Mouse (Mus musculus) forebrain, embryonic 14.5 days (tissue): ENCODE measurements around the gene Poc1b. TPM values are rescaled to one million over a fixed set of nuclear protein-coding genes. Genes with fewer than 3 reads are reported as not detected.

Experiments
- ATAC-seq: fragments of 200-750 bp; cut with Nextera tagmentation; 2 replicates; pipeline ENCODE4 v1.8.0; 2017; ENCODE audit warnings: mild to moderate bottlenecking, moderate library complexity
- DNase-seq: peaks from one replicate; pipeline ENCODE4 v3.0.0-alpha.2; 2015; ENCODE audit warnings: low spot score
- H3K27ac ChIP-seq: fragments of 300-500 bp; sonication (generic); 2 replicates; pipeline ENCODE4 v1.5.1; 2014; ENCODE audit warnings: low read depth, mild to moderate bottlenecking, control low read depth, low read length, moderate library complexity
- H3K27me3 ChIP-seq: fragments of 300-500 bp; sonication (generic); replicated peaks from 2 replicates; pipeline ENCODE4 v1.6.1; 2014; ENCODE audit warnings: low read length, control low read depth, mixed read lengths; ENCODE audit not compliant: control insufficient read depth, insufficient read depth
- H3K36me3 ChIP-seq: fragments of 300-500 bp; sonication (generic); 2 replicates; pipeline ENCODE4 v1.6.1; 2014; ENCODE audit warnings: low read length, control low read depth; ENCODE audit not compliant: control insufficient read depth, insufficient read depth
- H3K4me1 ChIP-seq: fragments of 300-500 bp; sonication (generic); 2 replicates; pipeline ENCODE4 v1.6.1; 2014; ENCODE audit warnings: antibody characterized with exemption, low read length, control low read depth; ENCODE audit not compliant: control insufficient read depth, insufficient read depth
- H3K4me2 ChIP-seq: fragments of 300-500 bp; sonication (generic); 2 replicates; pipeline ENCODE4 v1.6.1; 2014; ENCODE audit warnings: mild to moderate bottlenecking, control low read depth, low read length
- H3K4me3 ChIP-seq: fragments of 300-500 bp; sonication (generic); 2 replicates; pipeline ENCODE4 v1.5.1; 2014; ENCODE audit warnings: low read depth, low read length, control low read depth
- H3K9ac ChIP-seq: fragments of 300-500 bp; sonication (generic); 2 replicates; pipeline ENCODE4 v1.6.1; 2014; ENCODE audit warnings: mild to moderate bottlenecking, low read length, control low read depth, moderate library complexity
- H3K9me3 ChIP-seq: fragments of 300-500 bp; sonication (generic); replicated peaks from 2 replicates; pipeline ENCODE4 v1.6.1; 2016; ENCODE audit warnings: low read length, control low read depth, mixed read lengths; ENCODE audit not compliant: control insufficient read depth
- WGBS: fragments of 180-500 bp; shearing (Covaris S2); extraction: QIAGEN DNeasy Blood & Tissue Kit; methylation state at CpG from one replicate; pipeline ENCODE4 v1.1.7; 2014; 5-methylcytosine and 5-hydroxymethylcytosine counted together
- polyA plus RNA-seq: library from polyadenylated mRNA; unstranded; fragments of >200 nt; fragmentation: Nextera tagmentation; extraction: Ambion mirVana; gene quantifications from 2 replicates; pipeline ENCODE4 v1.2.1, GENCODE M21; 2014

The Poc1b gene
- polyA plus RNA-seq, 1 experiment from 2014 or later: 20.8 TPM

GRCm38 (mm10) chr10:99107964-99108363 is 1.1 kb downstream of the Poc1b start, which contains the start of gene Galnt4:
Gene Galnt4 (plus strand): TSS chr10:99108159.
- H3K9ac ChIP-seq: peak within 1 kb of the TSS; percentile 85
- peaks cover 8% of the 10 kb centered on the region for H3K4me1 ChIP-seq
- H3K9me3 ChIP-seq: no peaks in the 10 kb centered on the region
- H3K36me3 ChIP-seq: peaks cover 23% of the 10 kb centered on the region
- WGBS: under 1% methylated on average over 22 of the region's 22 CpGs
- ATAC-seq (peak; percentile 76), DNase-seq (peak; percentile 79)
- peak within 1 kb of the TSS; percentile 81 for H3K4me3 ChIP-seq
- peak within 1 kb of the TSS; percentile 88 for H3K4me2 ChIP-seq
- peak within 1 kb of the TSS; percentile 89 for H3K27ac ChIP-seq
- no peaks in the 10 kb centered on the region for H3K27me3 ChIP-seq

- Histone ChIP-seq H3K4me2 (peak overlapping the region; percentile 88), H3K36me3 (peaks cover 23% of the 10 kb centered on the region), H3K4me3 (peak overlapping the region; percentile 81), H3K27ac (no peak overlapping the region), H3K4me1 (peaks cover 8% of the 10 kb centered on the region), H3K9me3 (no peaks in the 10 kb centered on the region), H3K9ac (peak overlapping the region; percentile 85), H3K27me3 (no peaks in the 10 kb centered on the region)
- ATAC-seq (no peak), DNase-seq (no peak)
- 32% methylated on average over 12 of the region's 12 CpGs for WGBS
Observed at GRCm38 (mm10) chr10:99108431-99108982, 1.7 kb downstream of the Poc1b start.

- Histone ChIP-seq H3K36me3 (peaks cover 24% of the 10 kb centered on the region), H3K27me3 (no peaks in the 10 kb centered on the region), H3K4me2 (no peak overlapping the region), H3K4me1 (peaks cover 1% of the 10 kb centered on the region; the same call in 1 of the 2 replicates), H3K27ac (no peak overlapping the region), H3K9ac (no peak overlapping the region), H3K9me3 (no peaks in the 10 kb centered on the region), H3K4me3 (no peak overlapping the region)
- DNase-seq: no peak
- no peak for ATAC-seq
- whole genome bisulfite sequencing: 76% methylated on average over 3 of the region's 3 CpGs
Observed at GRCm38 (mm10) chr10:99113533-99113932, 6.7 kb downstream of the Poc1b start.

- H3K4me2 ChIP-seq: no peak overlapping the region
- H3K9me3 ChIP-seq: no peaks in the 10 kb centered on the region
- no peak overlapping the region for H3K4me3 ChIP-seq
- no peaks in the 10 kb centered on the region for H3K27me3 ChIP-seq
- DNase-seq: no peak
- 88% methylated on average over 8 of the region's 8 CpGs for WGBS
- H3K4me1 ChIP-seq: no peaks in the 10 kb centered on the region
- H3K9ac ChIP-seq: no peak overlapping the region
- H3K27ac ChIP-seq: no peak overlapping the region
- no peak for ATAC-seq
- H3K36me3 ChIP-seq: peaks cover 24% of the 10 kb centered on the region
Observed at GRCm38 (mm10) chr10:99114295-99114694, 7.5 kb downstream of the Poc1b start.

- ATAC-seq (no peak), DNase-seq (no peak)
- no peak overlapping the region for H3K9ac ChIP-seq
- H3K36me3 ChIP-seq: peaks cover 12% of the 10 kb centered on the region
- H3K27ac ChIP-seq: no peak overlapping the region
- WGBS: 74% methylated on average over 18 of the region's 18 CpGs
- H3K4me3 ChIP-seq: no peak overlapping the region
- H3K27me3 ChIP-seq: no peaks in the 10 kb centered on the region
- no peaks in the 10 kb centered on the region for H3K9me3 ChIP-seq
- no peak overlapping the region for H3K4me2 ChIP-seq
- H3K4me1 ChIP-seq: no peaks in the 10 kb centered on the region
Observed at GRCm38 (mm10) chr10:99115471-99116236, 8.8 kb downstream of the Poc1b start.

GRCm38 (mm10) chr10:99116237-99116632 is 9.4 kb downstream of the Poc1b start:
- DNase-seq: no peak
- Histone ChIP-seq H3K9me3 (no peaks in the 10 kb centered on the region), H3K4me3 (no peak overlapping the region), H3K4me1 (no peaks in the 10 kb centered on the region), H3K27me3 (no peaks in the 10 kb centered on the region), H3K4me2 (no peak overlapping the region), H3K27ac (no peak overlapping the region), H3K36me3 (peaks cover 6% of the 10 kb centered on the region; the same call in 1 of the 2 replicates), H3K9ac (no peak overlapping the region)
- WGBS: 78% methylated on average over 8 of the region's 8 CpGs
- no peak for ATAC-seq

- 89% methylated on average over 16 of the region's 16 CpGs for WGBS
Observed at GRCm38 (mm10) chr10:99116650-99117615, 10.1 kb downstream of the Poc1b start.

GRCm38 (mm10) chr10:99117876-99118275 is 11.0 kb downstream of the Poc1b start:
- Histone ChIP-seq H3K4me1 (no peaks in the 10 kb centered on the region), H3K36me3 (0 out of 2 replicates have a peak, but pooled peaks cover 3% of the 10 kb centered on the region), H3K4me2 (no peak overlapping the region), H3K4me3 (no peak overlapping the region), H3K9me3 (no peaks in the 10 kb centered on the region), H3K9ac (no peak overlapping the region), H3K27me3 (no peaks in the 10 kb centered on the region), H3K27ac (no peak overlapping the region)
- ATAC-seq: no peak
- 87% methylated on average over 10 of the region's 10 CpGs for WGBS
- DNase-seq: no peak

More at GRCm38 (mm10) chr10:99116650-99117615, 10.1 kb downstream of the Poc1b start:
- Histone ChIP-seq H3K36me3 (peaks cover 5% of the 10 kb centered on the region; the same call in 1 of the 2 replicates), H3K9ac (no peak overlapping the region), H3K4me3 (no peak overlapping the region), H3K9me3 (no peaks in the 10 kb centered on the region), H3K4me2 (no peak overlapping the region), H3K27me3 (no peaks in the 10 kb centered on the region), H3K4me1 (no peaks in the 10 kb centered on the region), H3K27ac (no peak overlapping the region)
- no peak for ATAC-seq
- DNase-seq: no peak
